Mouse (Mus musculus): ENCODE results near the gene Vtn. TPM values are rescaled to one million over a fixed set of nuclear protein-coding genes. Genes with fewer than 3 reads are reported as not detected.
"Not testable (repeated sequence)": the region's sequence is repeated elsewhere in the genome, so short reads cannot be mapped to it uniquely, and the experiment has no call there.

Vtn gene
- polyA plus RNA-seq, 1 experiment from 2014 or later, result 2.1 TPM

GRCm38 (mm10) chr11:78521880-78522279, 23.0 kb downstream of the Vtn start:
- Histone ChIP-seq H3K9me3 (no peaks in the 10 kb centered on the region), H3K27me3 (replicated peaks) (no peaks in the 10 kb centered on the region), H3K36me3 (peaks cover 96% of the 10 kb centered on the region), H3K27ac (replicated peaks) (no peak overlapping the region), H3K4me1 (no peaks in the 10 kb centered on the region), H3K9ac (no peak overlapping the region), H3K4me2 (no peak overlapping the region), H3K4me3 (no peak overlapping the region)
- ATAC-seq (ENCODE audit: extremely low read depth, insufficient number of reproducible peaks, low FRiP score, low TSS enrichment), result no peak
- WGBS, result 86% methylated on average over 3 of the region's 3 CpGs

- H3K4me2 ChIP-seq, result no peak overlapping the region
- H3K36me3 ChIP-seq, result peaks cover 100% of the 10 kb centered on the region
- no peaks in the 10 kb centered on the region for H3K9me3 ChIP-seq
- H3K4me3 ChIP-seq, result no peak overlapping the region
- H3K4me1 ChIP-seq, result no peaks in the 10 kb centered on the region
- H3K9ac ChIP-seq, result no peak overlapping the region
- no peak for ATAC-seq (ENCODE audit: extremely low read depth, insufficient number of reproducible peaks, low FRiP score, low TSS enrichment)
- no peaks in the 10 kb centered on the region for H3K27me3 ChIP-seq (replicated peaks)
- WGBS, result 85% methylated on average over 1 of the region's 1 CpGs
- no peak overlapping the region for H3K27ac ChIP-seq (replicated peaks)
Measured at GRCm38 (mm10) chr11:78522481-78522997, 23.6 kb downstream of the Vtn start.

- Histone ChIP-seq H3K36me3 (peaks cover 100% of the 10 kb centered on the region), H3K4me2 (no peak overlapping the region), H3K27me3 (replicated peaks) (no peaks in the 10 kb centered on the region), H3K4me1 (no peaks in the 10 kb centered on the region), H3K9me3 (no peaks in the 10 kb centered on the region), H3K9ac (no peak overlapping the region), H3K4me3 (no peak overlapping the region), H3K27ac (replicated peaks) (no peak overlapping the region)
- WGBS, result 78% methylated on average over 9 of the region's 9 CpGs
- no peak for ATAC-seq (ENCODE audit: extremely low read depth, insufficient number of reproducible peaks, low FRiP score, low TSS enrichment)
Measured at GRCm38 (mm10) chr11:78523241-78523955, 24.5 kb downstream of the Vtn start.

GRCm38 (mm10) chr11:78524838-78525237, 25.9 kb downstream of the Vtn start:
- no peak overlapping the region for H3K4me2 ChIP-seq
- H3K9ac ChIP-seq, result no peak overlapping the region
- no peak for ATAC-seq (ENCODE audit: extremely low read depth, insufficient number of reproducible peaks, low FRiP score, low TSS enrichment)
- H3K36me3 ChIP-seq, result peaks cover 100% of the 10 kb centered on the region
- no peaks in the 10 kb centered on the region for H3K4me1 ChIP-seq
- no peaks in the 10 kb centered on the region for H3K9me3 ChIP-seq
- no peaks in the 10 kb centered on the region for H3K27me3 ChIP-seq (replicated peaks)
- H3K27ac ChIP-seq (replicated peaks), result no peak overlapping the region
- 81% methylated on average over 2 of the region's 2 CpGs for WGBS
- H3K4me3 ChIP-seq, result no peak overlapping the region

DNA sequence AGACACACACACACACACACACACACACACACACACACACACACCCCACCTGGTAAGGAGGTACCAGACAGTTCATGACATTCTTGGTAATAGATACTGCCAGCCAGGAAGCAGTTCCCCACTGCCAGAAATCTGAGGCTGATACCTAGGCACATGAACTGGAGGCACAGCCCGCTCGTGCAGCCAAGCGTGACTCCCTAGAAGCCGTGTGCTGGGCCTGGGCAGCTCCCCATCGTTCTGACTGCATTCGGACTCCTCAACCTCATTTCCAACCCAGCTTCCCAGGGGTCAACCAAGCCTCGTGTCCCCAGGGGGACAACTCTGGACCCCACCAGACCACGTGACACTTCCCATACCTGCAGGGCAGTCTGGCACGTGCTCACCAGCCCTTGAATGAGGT, 29.8 kb downstream of the Vtn start:
- 88% methylated on average over 9 of the region's 9 CpGs for WGBS

DNA sequence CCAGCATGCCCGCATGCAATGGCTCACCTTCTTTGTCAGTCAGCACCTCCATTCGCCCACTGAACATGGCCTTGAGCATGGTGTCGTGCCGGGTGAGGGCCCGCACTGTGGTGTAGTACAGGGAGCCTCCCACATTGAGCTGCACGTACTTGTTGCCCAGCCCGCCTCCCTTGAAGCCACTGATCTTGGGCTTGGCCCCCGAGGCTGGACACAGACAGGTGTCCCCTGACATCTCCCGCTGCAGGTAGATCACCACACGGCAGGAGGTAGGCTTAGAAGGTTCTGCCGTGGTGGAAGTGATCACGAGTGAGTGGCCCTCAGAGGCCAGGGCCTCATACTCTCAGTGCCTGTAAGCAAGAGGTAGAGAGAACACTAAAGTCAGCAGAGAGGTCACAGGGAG, 31.1 kb downstream of the Vtn start:
- H3K4me2 ChIP-seq, result peak overlapping the region; percentile 24; the same call in 1 of the 2 replicates
- H3K9ac ChIP-seq, result no peak overlapping the region; the same call in 1 of the 2 replicates
- H3K27ac ChIP-seq (replicated peaks), result peak overlapping the region; percentile 83
- ATAC-seq (ENCODE audit: extremely low read depth, insufficient number of reproducible peaks, low FRiP score, low TSS enrichment), result no peak
- peaks cover 25% of the 10 kb centered on the region for H3K4me1 ChIP-seq
- H3K4me3 ChIP-seq, result no peak overlapping the region
- peaks cover 76% of the 10 kb centered on the region for H3K36me3 ChIP-seq
- 85% methylated on average over 12 of the region's 12 CpGs for WGBS
- H3K9me3 ChIP-seq, result no peaks in the 10 kb centered on the region
- H3K27me3 ChIP-seq (replicated peaks), result no peaks in the 10 kb centered on the region

More for the DNA sequence above, 29.8 kb downstream of the Vtn start:
- no peak for ATAC-seq (ENCODE audit: extremely low read depth, insufficient number of reproducible peaks, low FRiP score, low TSS enrichment)
- no peaks in the 10 kb centered on the region for H3K9me3 ChIP-seq
- H3K4me2 ChIP-seq, result no peak overlapping the region
- peaks cover 16% of the 10 kb centered on the region for H3K4me1 ChIP-seq
- H3K4me3 ChIP-seq, result no peak overlapping the region
- no peaks in the 10 kb centered on the region for H3K27me3 ChIP-seq (replicated peaks)
- no peak overlapping the region for H3K9ac ChIP-seq
- H3K36me3 ChIP-seq, result peaks cover 84% of the 10 kb centered on the region
- H3K27ac ChIP-seq (replicated peaks), result no peak overlapping the region

DNA sequence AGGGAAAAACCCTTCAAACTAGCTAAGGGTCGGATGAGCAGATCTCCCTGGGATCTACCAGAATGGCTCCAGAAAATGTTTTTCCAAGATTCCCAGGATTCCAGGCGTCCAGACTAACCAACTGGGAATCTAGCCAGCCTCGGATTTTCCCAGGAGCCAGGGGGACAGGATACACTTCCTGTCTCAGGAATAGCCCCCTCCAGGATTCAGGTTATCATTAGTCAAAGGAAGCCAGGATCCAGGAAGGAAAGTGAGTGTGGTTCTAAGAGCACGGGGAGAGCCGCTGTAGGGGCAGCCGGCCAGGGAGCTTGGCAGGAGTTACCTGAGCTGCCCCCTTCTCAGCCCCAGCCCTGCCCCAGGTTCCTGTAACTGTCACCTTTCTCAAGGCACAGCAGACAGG, 32.2 kb downstream of the Vtn start:
- Histone ChIP-seq H3K27me3 (replicated peaks) (no peaks in the 10 kb centered on the region), H3K4me3 (no peak overlapping the region), H3K4me2 (peak overlapping the region; percentile 24), H3K36me3 (peaks cover 65% of the 10 kb centered on the region), H3K27ac (replicated peaks) (peak overlapping the region; percentile 83), H3K9ac (no peak overlapping the region), H3K9me3 (no peaks in the 10 kb centered on the region), H3K4me1 (peaks cover 29% of the 10 kb centered on the region)
- WGBS, result 53% methylated on average over 6 of the region's 6 CpGs
- ATAC-seq (ENCODE audit: extremely low read depth, insufficient number of reproducible peaks, low FRiP score, low TSS enrichment), result no peak

GRCm38 (mm10) chr11:78531515-78531914, 32.6 kb downstream of the Vtn start:
- H3K4me3 ChIP-seq; H3K27me3 ChIP-seq (replicated peaks); H3K9ac ChIP-seq; H3K4me2 ChIP-seq; ATAC-seq (ENCODE audit: extremely low read depth, insufficient number of reproducible peaks, low FRiP score, low TSS enrichment); H3K9me3 ChIP-seq: not testable (repeated sequence)
- Histone ChIP-seq H3K36me3 (peaks cover 61% of the 10 kb centered on the region), H3K27ac (replicated peaks) (peak overlapping the region; percentile 83), H3K4me1 (peaks cover 29% of the 10 kb centered on the region)
- WGBS, result 79% methylated on average over 10 of the region's 10 CpGs

DNA sequence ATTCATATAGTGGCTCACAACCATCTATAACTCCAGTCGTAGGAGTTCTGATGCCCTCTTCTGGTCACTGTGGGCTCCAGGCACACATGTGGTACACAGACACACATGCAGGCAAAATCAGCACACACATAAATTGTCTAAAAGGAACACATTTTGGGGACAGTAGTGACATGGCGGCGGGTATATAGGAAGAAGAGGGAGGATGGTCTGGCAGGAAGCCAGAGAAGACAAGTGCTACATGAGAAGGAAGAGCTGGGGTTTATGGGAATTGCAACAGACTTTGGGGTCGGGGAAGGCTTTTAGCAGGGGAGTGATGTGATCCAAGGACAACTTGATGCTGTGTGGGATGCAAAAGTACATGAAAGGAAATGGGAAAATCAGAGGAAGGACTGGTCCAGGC, 35.6 kb downstream of the Vtn start:
- 70% methylated on average over 4 of the region's 4 CpGs for WGBS
- Histone ChIP-seq H3K27ac (replicated peaks) (peak overlapping the region; percentile 98), H3K9ac (peak overlapping the region; percentile 93), H3K36me3 (peaks cover 43% of the 10 kb centered on the region), H3K4me3 (peak overlapping the region; percentile 86), H3K4me2 (peak overlapping the region; percentile 85), H3K27me3 (replicated peaks) (no peaks in the 10 kb centered on the region), H3K9me3 (no peaks in the 10 kb centered on the region), H3K4me1 (peaks cover 50% of the 10 kb centered on the region)
- no peak for ATAC-seq (ENCODE audit: extremely low read depth, insufficient number of reproducible peaks, low FRiP score, low TSS enrichment)

DNA sequence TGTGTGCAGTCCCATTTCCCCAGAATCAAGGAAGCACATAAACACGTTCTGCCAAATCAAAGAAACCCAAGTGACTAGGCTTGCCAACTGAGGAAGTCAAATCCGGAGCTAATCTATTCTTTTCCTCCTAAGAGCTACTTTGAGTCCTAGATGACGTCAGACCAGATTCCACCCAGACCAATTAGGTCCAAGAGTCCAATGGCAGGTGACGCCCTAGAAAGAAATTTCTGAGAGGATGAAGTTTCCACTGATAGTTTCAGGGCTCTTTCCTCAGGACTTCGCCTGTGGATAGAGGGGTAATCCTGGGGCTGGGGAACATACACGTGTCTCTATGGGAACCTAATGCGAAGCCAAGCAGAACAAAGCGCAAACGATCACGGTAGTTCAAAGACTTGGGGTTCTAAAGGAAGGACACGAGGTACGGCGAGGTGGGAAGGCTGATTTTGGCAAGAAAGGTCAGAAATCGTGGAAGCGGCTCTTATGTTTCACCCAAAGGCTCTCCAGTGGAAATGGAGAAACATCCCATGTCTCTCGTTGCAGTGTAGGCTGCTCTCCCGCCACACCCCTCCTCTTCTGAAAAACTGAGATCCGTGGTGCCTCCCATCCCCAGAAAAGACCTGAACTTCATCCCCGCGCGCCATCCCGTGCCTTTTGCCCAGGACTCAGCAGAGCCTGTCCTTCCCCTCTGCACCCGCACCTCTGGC, 36.6 kb downstream of the Vtn start:
- peak overlapping the region; percentile 98 for H3K27ac ChIP-seq (replicated peaks)
- H3K4me3 ChIP-seq, result peak overlapping the region; percentile 86
- H3K27me3 ChIP-seq (replicated peaks), result no peaks in the 10 kb centered on the region
- ATAC-seq (ENCODE audit: extremely low read depth, insufficient number of reproducible peaks, low FRiP score, low TSS enrichment), result no peak
- H3K36me3 ChIP-seq, result peaks cover 43% of the 10 kb centered on the region
- under 1% methylated on average over 23 of the region's 23 CpGs for WGBS
- peak overlapping the region; percentile 93 for H3K9ac ChIP-seq
- H3K4me2 ChIP-seq, result peak overlapping the region; percentile 85
- no peaks in the 10 kb centered on the region for H3K9me3 ChIP-seq
- peaks cover 44% of the 10 kb centered on the region for H3K4me1 ChIP-seq

- H3K9ac ChIP-seq, result peak within 1 kb of the TSS; percentile 95
- peak within 1 kb of the TSS; percentile 86 for H3K4me3 ChIP-seq
- no peaks in the 10 kb centered on the region for H3K9me3 ChIP-seq
- under 1% methylated on average over 52 of the region's 52 CpGs for WGBS
- H3K27ac ChIP-seq (replicated peaks), result peak within 1 kb of the TSS; percentile 98
- peaks cover 46% of the 10 kb centered on the region for H3K36me3 ChIP-seq
- H3K4me2 ChIP-seq, result peak within 1 kb of the TSS; percentile 94
- no peaks in the 10 kb centered on the region for H3K27me3 ChIP-seq (replicated peaks)
- H3K4me1 ChIP-seq, result peaks cover 37% of the 10 kb centered on the region
- peak; percentile 96 for ATAC-seq (ENCODE audit: extremely low read depth, insufficient number of reproducible peaks, low FRiP score, low TSS enrichment)
Measured at GRCm38 (mm10) chr11:78536080-78536689, 37.3 kb downstream of the Vtn start, which contains the start of the genes Tnfaip1 and Ift20. Gene Tnfaip1 (minus strand): TSS chr11:78536332. Gene Ift20 (plus strand): TSS chr11:78536361.

All from heart, embryonic 13.5 days (tissue).